In genomic region chr1:34722674-34723073, GRCm38 (mm10) we compare ENCODE assay signal across 32 mouse cellular contexts.
DNase-seq lines count a peak whose midpoint lies in the region; ATAC-seq and TF ChIP-seq lines count a peak whose summit lies in the region.
"Had no signal": no experiment of that assay in that cellular context is flagged by ENCODE, and none has a peak within 500 bp of the region (broad histone marks: within the 10 kb centered on the region; RNA-seq: fewer than 3 reads in every experiment).

No protein-coding gene starts in this region.

- H3K27ac ChIP-seq in kidney, embryonic 16.5 days (ENCODE audit: low read length), result no peak overlapping the region; the same call in 1 of the 2 replicates
- H3K27ac ChIP-seq in lung, postnatal 0 days (ENCODE audit: low read length), result no peak overlapping the region
- H3K27ac ChIP-seq in limb, embryonic 15.5 days, result 0 out of 2 replicates have a peak overlapping the region, but pooled peaks have one; percentile 14
- H3K27ac ChIP-seq: embryonic facial prominence, embryonic 12.5 days; forebrain, embryonic 15.5 days; heart, embryonic 13.5 days; hindbrain, embryonic 10.5 days; hindbrain, embryonic 15.5 days; liver, embryonic 12.5 days; midbrain, embryonic 12.5 days; neural tube, embryonic 12.5 days had no signal

- no peak overlapping the region for H3K4me3 ChIP-seq in kidney, embryonic 16.5 days (ENCODE audit: low read length)
- H3K4me3 ChIP-seq in lung, postnatal 0 days (ENCODE audit: low read depth, low read length), result no peak overlapping the region
- no peak overlapping the region for H3K4me3 ChIP-seq in limb, embryonic 15.5 days
- H3K4me3 ChIP-seq: embryonic facial prominence, embryonic 12.5 days; forebrain, embryonic 15.5 days; heart, embryonic 13.5 days; hindbrain, embryonic 10.5 days; hindbrain, embryonic 15.5 days; liver, embryonic 12.5 days; megakaryocyte, embryonic 14.5 days; midbrain, embryonic 12.5 days; myocyte; neural tube, embryonic 12.5 days had no signal

- no peak for DNase-seq in kidney, adult 8-10 months
- DNase-seq in lung, postnatal 0 days (ENCODE audit: low spot score), result peak; percentile 46
- no peak for DNase-seq in lung, postnatal 36 days
- DNase-seq in urinary bladder, postnatal 14 days (ENCODE audit: low spot score), result peak; percentile 84
- no peak for DNase-seq in adrenal gland, adult 2 months
- DNase-seq: adrenal gland, postnatal 14 days; cerebellum, adult 11 months; cerebellum, adult 9-10 months; cerebellum, postnatal 36 days; gastrocnemius, postnatal 36 days; heart, postnatal 10 days; kidney, adult 18-20 months; kidney, postnatal 14 days; layer of hippocampus, adult 9-11 months; liver, postnatal 0 days; right cerebral cortex, adult 18-20 months; thymus, adult 2 months; thymus, postnatal 4 days had no signal

- no peak for TF ChIP-seq EP300 in lung, postnatal 0 days (IDR thresholded peaks at IDR 0.05)

- no peaks in the 10 kb centered on the region for H3K36me3 ChIP-seq in kidney, embryonic 16.5 days (ENCODE audit: insufficient read depth, low read length)
- H3K36me3 ChIP-seq in lung, postnatal 0 days (ENCODE audit: insufficient read depth, low read length), result no peaks in the 10 kb centered on the region
- no peaks in the 10 kb centered on the region for H3K36me3 ChIP-seq in limb, embryonic 15.5 days
- H3K36me3 ChIP-seq: embryonic facial prominence, embryonic 12.5 days; forebrain, embryonic 15.5 days; heart, embryonic 13.5 days; hindbrain, embryonic 10.5 days; hindbrain, embryonic 15.5 days; liver, embryonic 12.5 days; midbrain, embryonic 12.5 days had no signal

- 72% methylated on average over 5 of the region's 5 CpGs for WGBS in kidney, embryonic 16.5 days
- WGBS in lung, postnatal 0 days, result 31% methylated on average over 5 of the region's 5 CpGs
- WGBS in limb, embryonic 15.5 days, result 50% methylated on average over 5 of the region's 5 CpGs

- no peaks in the 10 kb centered on the region for H3K27me3 ChIP-seq in kidney, embryonic 16.5 days (ENCODE audit: insufficient read depth, low read length)
- H3K27me3 ChIP-seq in lung, postnatal 0 days (replicated peaks; ENCODE audit: insufficient read depth, low read length), result no peaks in the 10 kb centered on the region
- H3K27me3 ChIP-seq in limb, embryonic 15.5 days, result no peaks in the 10 kb centered on the region
- H3K27me3 ChIP-seq: embryonic facial prominence, embryonic 12.5 days; forebrain, embryonic 15.5 days; heart, embryonic 13.5 days; hindbrain, embryonic 15.5 days; liver, embryonic 12.5 days; midbrain, embryonic 12.5 days; neural tube, embryonic 12.5 days had no signal

- H3K9ac ChIP-seq in kidney, embryonic 16.5 days (replicated peaks; ENCODE audit: low read length), result no peak overlapping the region
- H3K9ac ChIP-seq in lung, postnatal 0 days (replicated peaks; ENCODE audit: low read depth), result no peak overlapping the region
- H3K9ac ChIP-seq in limb, embryonic 15.5 days, result no peak overlapping the region
- H3K9ac ChIP-seq: embryonic facial prominence, embryonic 12.5 days; forebrain, embryonic 15.5 days; heart, embryonic 13.5 days; hindbrain, embryonic 15.5 days; liver, embryonic 12.5 days; liver, postnatal 0 days; midbrain, embryonic 12.5 days; neural tube, embryonic 12.5 days had no signal

- ATAC-seq in kidney, embryonic 16.5 days (ENCODE audit: low FRiP score, low TSS enrichment), result peak; percentile 73; the same call in 1 of the 2 replicates
- ATAC-seq in lung, postnatal 0 days, result peak; percentile 53
- ATAC-seq in limb, embryonic 15.5 days (ENCODE audit: insufficient number of reproducible peaks, low FRiP score, low TSS enrichment, low read depth), result 0 out of 2 replicates have a peak, but pooled peaks have one; percentile 16
- ATAC-seq in granulocyte monocyte progenitor cell, adult 5-6 weeks (replicated peaks; ENCODE audit: poor library complexity, severe bottlenecking), result no peak
- ATAC-seq: forebrain, embryonic 15.5 days; liver, embryonic 12.5 days; liver, postnatal 0 days; Patski had no signal

- H3K9me3 ChIP-seq in kidney, embryonic 16.5 days (ENCODE audit: low read length), result no peaks in the 10 kb centered on the region
- H3K9me3 ChIP-seq in lung, postnatal 0 days (ENCODE audit: low read length), result no peaks in the 10 kb centered on the region
- H3K9me3 ChIP-seq in limb, embryonic 15.5 days, result no peaks in the 10 kb centered on the region
- H3K9me3 ChIP-seq: embryonic facial prominence, embryonic 12.5 days; forebrain, embryonic 15.5 days; heart, embryonic 13.5 days; hindbrain, embryonic 10.5 days; hindbrain, embryonic 15.5 days; liver, embryonic 12.5 days; megakaryocyte, embryonic 14.5 days; midbrain, embryonic 12.5 days; neural tube, embryonic 12.5 days had no signal

- no peak overlapping the region for H3K4me2 ChIP-seq in kidney, embryonic 16.5 days (replicated peaks; ENCODE audit: low read depth, low read length)
- no peak overlapping the region for H3K4me2 ChIP-seq in lung, postnatal 0 days (replicated peaks; ENCODE audit: low read depth, low read length)
- H3K4me2 ChIP-seq in limb, embryonic 15.5 days, result no peak overlapping the region
- H3K4me2 ChIP-seq: embryonic facial prominence, embryonic 12.5 days; forebrain, embryonic 15.5 days; heart, embryonic 13.5 days; hindbrain, embryonic 15.5 days; liver, embryonic 12.5 days; midbrain, embryonic 12.5 days; neural tube, embryonic 12.5 days had no signal

- H3K4me1 ChIP-seq in kidney, embryonic 16.5 days (ENCODE audit: insufficient read depth, low read length), result no peaks in the 10 kb centered on the region
- no peaks in the 10 kb centered on the region for H3K4me1 ChIP-seq in lung, postnatal 0 days (ENCODE audit: insufficient read depth, low read depth, low read length)
- no peaks in the 10 kb centered on the region; the same call in 1 of the 2 replicates for H3K4me1 ChIP-seq in limb, embryonic 15.5 days
- H3K4me1 ChIP-seq: embryonic facial prominence, embryonic 12.5 days; forebrain, embryonic 15.5 days; heart, embryonic 13.5 days; hindbrain, embryonic 10.5 days; hindbrain, embryonic 15.5 days; liver, embryonic 12.5 days; megakaryocyte, embryonic 14.5 days; midbrain, embryonic 12.5 days; neural tube, embryonic 12.5 days had no signal

- TF ChIP-seq CTCF in lung, postnatal 0 days (IDR thresholded peaks at IDR 0.05), result no peak

Comparison
In these comparisons a context has a peak if more than half of its experiments do, and no peak if none do; other contexts are left out.
1. DNase-seq: peak in lung, postnatal 0 days (single experiment) and urinary bladder, postnatal 14 days (single experiment); none in kidney, adult 8-10 months (0 of 2), lung, postnatal 36 days (single experiment) and adrenal gland, adult 2 months (single experiment).